Mouse (Mus musculus) myocyte (in vitro differentiated cells): ENCODE measurements around the gene Mink1. TPM values are rescaled to one million over a fixed set of nuclear protein-coding genes. Genes with fewer than 3 reads are reported as not detected.

Source experiments
- H3K27me3 ChIP-seq: one replicate; pipeline ENCODE4 v1.6.1; 2011; ENCODE audit not compliant: control insufficient read depth, insufficient read depth, insufficient read length
- H3K36me3 ChIP-seq: one replicate; pipeline ENCODE4 v1.6.1; 2011; ENCODE audit not compliant: control insufficient read depth, insufficient read depth
- H3K4me2 ChIP-seq: one replicate; pipeline ENCODE4 v1.6.1; 2011; ENCODE audit warnings: low read depth, control low read depth
- H3K4me3 ChIP-seq: one replicate; pipeline ENCODE4 v1.5.1; 2011; ENCODE audit warnings: mild to moderate bottlenecking, control low read depth, moderate library complexity
- H3K79me2 ChIP-seq: one replicate; pipeline ENCODE4 v1.6.1; 2011; ENCODE audit not compliant: control insufficient read depth, insufficient read depth
- H3ac ChIP-seq: one replicate; pipeline ENCODE4 v1.6.1; 2011; ENCODE audit not compliant: control insufficient read depth, insufficient read length
- CEBPB ChIP-seq: IDR thresholded peaks from 2 replicates; pipeline ENCODE4 v1.6.1; 2011; ENCODE audit warnings: mild to moderate bottlenecking, moderate library complexity; ENCODE audit not compliant: poor library complexity, insufficient read depth, severe bottlenecking
- E2F4 ChIP-seq: IDR thresholded peaks from one replicate; pipeline ENCODE4 v1.6.1; 2011; ENCODE audit warnings: mild to moderate bottlenecking, control low read depth, moderate library complexity; ENCODE audit not compliant: insufficient read depth
- MAX ChIP-seq: IDR thresholded peaks from one replicate; pipeline ENCODE4 v1.6.1; 2011; ENCODE audit warnings: low read depth, mild to moderate bottlenecking, control low read depth
- MYOD1 ChIP-seq, 3 experiments: IDR thresholded peaks; one replicate each; pipeline ENCODE4 v1.6.1; 2011; ENCODE audit warnings: control low read depth in 2 of 3, low read depth in 2 of 3, mild to moderate bottlenecking in 2 of 3, moderate library complexity in 1 of 3; ENCODE audit not compliant: insufficient read length in 2 of 3, control insufficient read depth in 1 of 3
- MYOG ChIP-seq, 3 experiments: IDR thresholded peaks; one replicate each; pipeline ENCODE4 v1.6.1; 2011; ENCODE audit warnings: control low read depth in 2 of 3, low read depth in 2 of 3, mild to moderate bottlenecking in 2 of 3; ENCODE audit not compliant: insufficient read length in 2 of 3, control insufficient read depth in 1 of 3, insufficient read depth in 1 of 3
- POLR2A ChIP-seq: IDR thresholded peaks from one replicate; pipeline ENCODE4 v1.6.1; 2011; ENCODE audit warnings: low read depth, mild to moderate bottlenecking, control low read depth, moderate library complexity; ENCODE audit not compliant: insufficient read length
- POLR2AphosphoS2 ChIP-seq: IDR thresholded peaks from one replicate; pipeline ENCODE4 v1.6.1; 2011; ENCODE audit warnings: low read depth, control low read depth; ENCODE audit not compliant: insufficient read length
- REST ChIP-seq: IDR thresholded peaks from one replicate; pipeline ENCODE4 v1.6.1; 2011; ENCODE audit warnings: mild to moderate bottlenecking, control low read depth, moderate library complexity; ENCODE audit not compliant: insufficient read depth, insufficient read length
- SRF ChIP-seq: IDR thresholded peaks from one replicate; pipeline ENCODE4 v1.6.1; 2011; ENCODE audit warnings: low read depth; ENCODE audit not compliant: control insufficient read depth, insufficient read length
- TCF12 ChIP-seq: IDR thresholded peaks from one replicate; pipeline ENCODE4 v1.6.1; 2011; ENCODE audit warnings: mild to moderate bottlenecking, control low read depth; ENCODE audit not compliant: poor library complexity, insufficient read depth, severe bottlenecking
- TCF3 ChIP-seq: IDR thresholded peaks from one replicate; pipeline ENCODE4 v1.6.1; 2011; ENCODE audit warnings: low read depth, control low read depth; ENCODE audit not compliant: insufficient read length
- USF1 ChIP-seq: IDR thresholded peaks from one replicate; pipeline ENCODE4 v1.6.1; 2011; ENCODE audit warnings: low read depth, mild to moderate bottlenecking, control low read depth, moderate library complexity
- polyA plus RNA-seq: library from polyadenylated mRNA; unstranded; fragments of >200 nt; fragmentation: generic; extraction: Trizol; gene quantifications from one replicate; pipeline ENCODE4 v1.2.1, GENCODE M21; 2012; ENCODE audit warnings: missing spikeins

Gene Mink1
- polyA plus RNA-seq, 1 experiment: 34.4 TPM

DNA sequence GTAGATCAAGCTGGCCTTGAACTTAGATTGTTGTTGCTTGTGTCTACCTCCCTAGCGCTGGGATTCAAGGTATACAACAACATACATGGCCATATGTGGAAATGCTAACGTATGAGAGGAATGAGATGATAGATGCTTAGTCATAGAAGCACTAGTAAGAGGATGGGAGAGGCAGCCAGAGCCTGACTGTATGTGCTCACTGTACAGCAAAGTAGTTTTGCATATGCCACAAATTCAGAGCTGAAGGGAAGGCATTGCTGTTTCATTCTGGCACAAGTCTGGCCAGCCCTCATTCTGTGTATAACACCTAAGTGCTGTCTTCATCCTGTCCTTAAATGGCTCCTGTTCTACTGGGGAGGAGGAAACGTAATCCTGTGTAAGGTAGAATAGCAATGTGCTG is 23.6 kb downstream of the Mink1 start:
- no peak overlapping the region for H3ac ChIP-seq
- no peak for TF ChIP-seq POLR2A
- no peak for TF ChIP-seq MYOD1 (IDR thresholded peaks at IDR 0.05; ENCODE audit: control insufficient read depth in 1 of 3, insufficient read length in 2 of 3, low read depth in 2 of 3)
- no peak for TF ChIP-seq E2F4
- no peak for TF ChIP-seq POLR2AphosphoS2
- no peak for TF ChIP-seq USF1
- TF ChIP-seq CEBPB: no peak
- no peak for TF ChIP-seq MAX
- no peak for TF ChIP-seq REST
- TF ChIP-seq TCF3: no peak
- no peak for TF ChIP-seq TCF12
- TF ChIP-seq SRF: no peak
- TF ChIP-seq MYOG (IDR thresholded peaks at IDR 0.05; ENCODE audit: control insufficient read depth in 1 of 3, insufficient read depth in 1 of 3, insufficient read length in 2 of 3, low read depth in 2 of 3): no peak
- H3K4me3 ChIP-seq: no peak overlapping the region
- H3K79me2 ChIP-seq: peaks cover 63% of the 10 kb centered on the region
- H3K27me3 ChIP-seq: no peaks in the 10 kb centered on the region
- no peaks in the 10 kb centered on the region for H3K36me3 ChIP-seq
- peak overlapping the region; percentile 67 for H3K4me2 ChIP-seq

DNA sequence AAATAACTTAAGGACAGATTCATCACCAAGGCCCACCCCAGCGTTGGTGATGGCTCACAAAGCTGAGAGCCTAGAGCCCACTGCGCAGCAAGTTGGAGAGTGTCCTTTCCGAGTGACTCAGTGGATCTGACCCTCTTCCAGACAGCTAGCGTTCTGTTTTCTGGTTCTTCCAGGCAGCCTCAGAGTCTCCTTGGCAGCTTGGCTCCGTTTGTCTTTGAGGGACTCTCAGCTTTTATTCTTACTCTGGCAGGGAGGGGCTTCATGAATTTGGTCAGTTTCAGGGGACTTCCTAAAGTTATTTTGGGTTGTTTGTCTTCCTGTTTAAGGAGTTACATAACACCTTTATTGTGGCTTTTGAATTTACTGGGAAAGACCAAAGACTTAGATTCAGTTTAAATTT is 24.3 kb downstream of the Mink1 start:
- no peak overlapping the region for H3ac ChIP-seq
- no peak for TF ChIP-seq SRF
- no peak for TF ChIP-seq USF1
- TF ChIP-seq MYOG (IDR thresholded peaks at IDR 0.05; ENCODE audit: control insufficient read depth in 1 of 3, insufficient read depth in 1 of 3, insufficient read length in 2 of 3, low read depth in 2 of 3): no peak
- TF ChIP-seq TCF12: no peak
- TF ChIP-seq POLR2AphosphoS2: no peak
- TF ChIP-seq MYOD1 (IDR thresholded peaks at IDR 0.05; ENCODE audit: control insufficient read depth in 1 of 3, insufficient read length in 2 of 3, low read depth in 2 of 3): no peak
- no peak for TF ChIP-seq E2F4
- TF ChIP-seq POLR2A: no peak
- no peak for TF ChIP-seq TCF3
- TF ChIP-seq CEBPB: no peak
- TF ChIP-seq REST: no peak
- TF ChIP-seq MAX: no peak

DNA sequence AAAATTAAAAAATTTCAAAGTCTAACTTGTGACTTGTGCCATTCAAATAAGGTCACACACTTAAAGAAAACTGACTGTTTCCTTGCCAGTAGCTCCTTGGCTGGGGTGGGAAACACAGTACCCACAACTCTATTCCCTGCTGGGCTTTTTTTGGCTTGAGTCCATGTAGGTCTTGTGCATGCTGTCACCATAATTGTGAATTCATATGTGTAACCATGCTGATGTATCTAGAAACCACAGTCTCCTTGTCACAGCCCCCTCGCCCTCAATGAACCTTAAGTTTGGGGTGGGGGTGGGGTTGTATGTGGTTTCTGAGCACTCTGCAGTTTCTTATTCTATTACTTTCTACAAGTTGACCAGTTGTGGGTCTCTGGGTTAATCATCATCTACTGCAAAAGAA is 29.1 kb downstream of the Mink1 start:
- no peak overlapping the region for H3ac ChIP-seq
- TF ChIP-seq SRF (no peak), REST (no peak), USF1 (no peak), E2F4 (no peak), MAX (no peak), POLR2A (no peak), TCF3 (no peak), CEBPB (no peak), POLR2AphosphoS2 (no peak), TCF12 (no peak), MYOD1 (IDR thresholded peaks at IDR 0.05; ENCODE audit: control insufficient read depth in 1 of 3, insufficient read length in 2 of 3, low read depth in 2 of 3) (no peak), MYOG (IDR thresholded peaks at IDR 0.05; ENCODE audit: control insufficient read depth in 1 of 3, insufficient read depth in 1 of 3, insufficient read length in 2 of 3, low read depth in 2 of 3) (no peak)
- no peaks in the 10 kb centered on the region for H3K27me3 ChIP-seq
- no peak overlapping the region for H3K4me3 ChIP-seq
- H3K79me2 ChIP-seq: peaks cover 34% of the 10 kb centered on the region
- no peaks in the 10 kb centered on the region for H3K36me3 ChIP-seq
- H3K4me2 ChIP-seq: no peak overlapping the region

More for the DNA sequence above, 24.3 kb downstream of the Mink1 start:
- peaks cover 61% of the 10 kb centered on the region for H3K79me2 ChIP-seq
- no peaks in the 10 kb centered on the region for H3K36me3 ChIP-seq
- H3K27me3 ChIP-seq: no peaks in the 10 kb centered on the region
- no peak overlapping the region for H3K4me2 ChIP-seq
- no peak overlapping the region for H3K4me3 ChIP-seq

DNA sequence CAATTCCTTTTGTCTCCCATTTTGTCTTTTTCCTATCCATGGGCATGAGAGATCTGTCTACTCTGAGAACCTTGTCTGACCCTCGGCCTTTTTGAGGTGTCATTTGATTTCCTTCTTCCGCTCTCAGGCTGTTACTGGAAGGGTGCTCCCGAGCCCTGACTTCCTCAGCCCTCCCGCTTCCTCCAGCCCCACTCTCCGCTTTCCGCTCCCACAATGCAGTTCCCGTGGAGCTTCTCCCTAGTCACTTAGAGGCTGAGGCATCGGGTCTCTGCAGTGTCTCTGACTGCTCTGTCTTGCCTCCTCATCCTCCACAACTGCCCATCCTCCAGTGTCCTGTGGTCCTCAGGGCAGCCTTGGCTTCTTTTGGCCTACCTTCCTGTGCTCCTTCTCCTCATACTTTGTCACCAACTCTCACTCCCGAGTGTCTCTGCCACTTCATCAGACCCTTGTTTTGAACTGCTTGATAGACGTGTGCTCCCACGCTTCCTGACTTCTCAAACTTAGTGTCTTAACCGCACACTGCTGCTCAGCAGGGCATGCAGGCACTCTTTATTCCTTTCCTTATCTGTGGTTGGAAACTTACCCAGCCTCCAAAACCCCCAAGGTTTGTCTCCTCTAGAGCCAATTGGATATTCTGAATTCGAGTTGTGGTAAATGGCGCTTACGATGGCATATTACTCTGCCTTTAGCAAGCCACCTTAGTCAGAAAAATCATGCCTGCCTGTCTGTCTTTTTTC is 31.7 kb downstream of the Mink1 start:
- no peak for TF ChIP-seq SRF
- no peaks in the 10 kb centered on the region for H3K27me3 ChIP-seq
- H3K4me2 ChIP-seq: no peak overlapping the region
- H3K36me3 ChIP-seq: no peaks in the 10 kb centered on the region
- peaks cover 17% of the 10 kb centered on the region for H3K79me2 ChIP-seq
- no peak overlapping the region for H3K4me3 ChIP-seq
- no peak overlapping the region for H3ac ChIP-seq

DNA sequence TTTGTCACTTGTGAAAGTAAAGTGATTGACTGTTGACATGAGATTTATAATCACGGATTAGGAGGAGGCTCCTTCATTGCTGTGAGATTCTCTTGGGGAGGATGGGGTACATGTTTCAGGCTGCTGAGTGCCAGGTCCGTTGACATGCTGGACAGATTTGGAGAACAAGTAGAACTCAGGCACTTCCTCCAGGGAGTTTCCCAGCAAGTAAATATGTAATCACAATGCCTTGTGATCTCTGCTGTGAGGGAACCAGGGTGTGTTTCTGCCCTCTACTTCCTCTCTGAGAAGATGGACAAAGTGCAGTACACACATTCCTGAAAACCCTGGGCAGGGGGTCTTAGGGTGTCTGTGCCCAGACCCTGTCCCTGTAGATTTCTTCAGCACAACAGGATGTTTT is 33.0 kb downstream of the Mink1 start:
- TF ChIP-seq SRF (no peak), POLR2AphosphoS2 (no peak), MYOG (IDR thresholded peaks at IDR 0.05; ENCODE audit: control insufficient read depth in 1 of 3, insufficient read depth in 1 of 3, insufficient read length in 2 of 3, low read depth in 2 of 3) (no peak), CEBPB (no peak), REST (no peak), POLR2A (no peak), TCF3 (no peak), TCF12 (no peak), E2F4 (no peak), MAX (no peak), MYOD1 (IDR thresholded peaks at IDR 0.05; ENCODE audit: control insufficient read depth in 1 of 3, insufficient read length in 2 of 3, low read depth in 2 of 3) (no peak), USF1 (no peak)
- H3K4me2 ChIP-seq: no peak overlapping the region
- no peaks in the 10 kb centered on the region for H3K36me3 ChIP-seq
- no peaks in the 10 kb centered on the region for H3K27me3 ChIP-seq
- H3K79me2 ChIP-seq: peaks cover 7% of the 10 kb centered on the region
- no peak overlapping the region for H3K4me3 ChIP-seq
- H3ac ChIP-seq: no peak overlapping the region
